Mouse (Mus musculus) midbrain, embryonic 11.5 days (tissue): Measurements from ENCODE around the gene Myom1. TPM values are rescaled to one million over a fixed set of nuclear protein-coding genes. Genes with fewer than 3 reads are reported as not detected.

Source experiments
- ATAC-seq: fragments of 200-750 bp; cut with Nextera tagmentation; 2 replicates; pipeline ENCODE4 v1.8.0; 2017; ENCODE audit warnings: moderate TSS enrichment, moderate library complexity; ENCODE audit not compliant: low FRiP score
- DNase-seq: peaks from one replicate; pipeline ENCODE4 v3.0.0; 2015; ENCODE audit warnings: low spot score; ENCODE audit errors: missing footprints
- H3K27ac ChIP-seq: fragments of 300-500 bp; sonication (generic); 2 replicates; pipeline ENCODE4 v1.5.1; 2014; ENCODE audit warnings: low read depth, low read length
- H3K27me3 ChIP-seq: fragments of 300-500 bp; sonication (generic); 2 replicates; pipeline ENCODE4 v1.6.1; 2014; ENCODE audit warnings: mild to moderate bottlenecking, low read length, moderate library complexity, mixed read lengths; ENCODE audit not compliant: control insufficient read depth, insufficient read depth
- H3K36me3 ChIP-seq: fragments of 300-500 bp; sonication (generic); 2 replicates; pipeline ENCODE4 v1.6.1; 2014; ENCODE audit warnings: mild to moderate bottlenecking, low read length, moderate library complexity, mixed read lengths; ENCODE audit not compliant: control insufficient read depth, insufficient read depth
- H3K4me1 ChIP-seq: fragments of 300-500 bp; sonication (generic); 2 replicates; pipeline ENCODE4 v1.6.1; 2014; ENCODE audit warnings: low read length; ENCODE audit not compliant: control insufficient read depth, insufficient read depth
- H3K4me2 ChIP-seq: fragments of 300-500 bp; sonication (generic); 2 replicates; pipeline ENCODE4 v1.6.1; 2014; ENCODE audit warnings: mild to moderate bottlenecking, moderate library complexity
- H3K4me3 ChIP-seq: fragments of 300-500 bp; sonication (generic); 2 replicates; pipeline ENCODE4 v1.5.1; 2014; ENCODE audit warnings: low read depth, low read length
- H3K9ac ChIP-seq: fragments of 300-500 bp; sonication (generic); 2 replicates; pipeline ENCODE4 v1.6.1; 2014; ENCODE audit warnings: low read length
- H3K9me3 ChIP-seq: fragments of 300-500 bp; sonication (generic); 2 replicates; pipeline ENCODE4 v1.6.1; 2016; ENCODE audit warnings: low read length; ENCODE audit not compliant: control insufficient read depth
- WGBS: fragments of 180-500 bp; shearing (Covaris S2); extraction: QIAGEN DNeasy Blood & Tissue Kit; methylation state at CpG from one replicate; pipeline ENCODE4 v1.1.7; 2014; 5-methylcytosine and 5-hydroxymethylcytosine counted together
- polyA plus RNA-seq: library from polyadenylated mRNA; unstranded; fragments of >200 nt; fragmentation: Nextera tagmentation; extraction: Ambion mirVana; gene quantifications from 2 replicates; pipeline ENCODE4 v1.2.1, GENCODE M21; 2014

The Myom1 gene
- polyA plus RNA-seq, 1 experiment from 2014 or later: 1.3 TPM

GRCm38 (mm10) chr17:71126001-71126400, 123.6 kb downstream of the Myom1 start:
- Histone ChIP-seq H3K27me3 (no peaks in the 10 kb centered on the region), H3K9ac (no peak overlapping the region), H3K4me1 (no peaks in the 10 kb centered on the region), H3K4me2 (no peak overlapping the region), H3K27ac (no peak overlapping the region), H3K36me3 (no peaks in the 10 kb centered on the region), H3K9me3 (no peaks in the 10 kb centered on the region), H3K4me3 (no peak overlapping the region)
- ATAC-seq (no peak), DNase-seq (no peak)
- WGBS: 82% methylated on average over 12 of the region's 12 CpGs

DNA sequence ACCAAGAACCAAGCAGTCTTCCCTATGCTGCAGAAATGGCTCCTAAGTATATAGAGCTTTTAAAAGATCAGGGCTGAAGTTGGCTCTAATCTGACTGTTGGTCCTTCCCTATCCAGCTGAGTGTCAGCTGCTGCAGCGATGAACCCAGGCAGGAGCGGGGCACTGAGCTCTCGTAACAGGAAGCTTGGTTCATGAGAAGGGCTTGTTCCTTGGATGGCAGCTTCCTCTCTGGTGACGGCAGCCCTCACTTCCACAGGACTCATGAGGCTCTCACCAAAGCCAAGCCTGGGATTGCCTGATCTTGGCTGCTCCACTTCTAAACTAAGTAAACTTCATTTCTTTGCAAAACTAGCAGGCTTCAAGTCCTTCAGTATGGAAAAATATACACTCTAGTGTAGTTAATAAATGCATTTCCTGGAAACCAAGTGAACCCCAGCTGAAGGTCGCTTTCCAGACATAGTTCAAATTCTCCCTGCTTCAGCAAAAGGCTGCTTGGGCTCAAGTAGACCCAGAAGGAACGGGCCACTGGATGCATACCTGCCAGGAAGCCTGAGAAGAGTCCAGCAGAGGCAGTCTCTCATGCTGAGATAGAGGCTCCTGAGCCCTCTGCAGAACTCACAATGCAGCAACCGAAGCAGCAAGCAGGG, 125.2 kb downstream of the Myom1 start:
- H3K9me3 ChIP-seq: no peaks in the 10 kb centered on the region
- no peaks in the 10 kb centered on the region for H3K4me1 ChIP-seq
- H3K4me3 ChIP-seq: no peak overlapping the region
- ATAC-seq: no peak
- H3K36me3 ChIP-seq: no peaks in the 10 kb centered on the region
- no peak for DNase-seq
- WGBS: 78% methylated on average over 7 of the region's 7 CpGs
- no peak overlapping the region for H3K9ac ChIP-seq
- H3K27me3 ChIP-seq: no peaks in the 10 kb centered on the region
- H3K27ac ChIP-seq: no peak overlapping the region
- no peak overlapping the region for H3K4me2 ChIP-seq

DNA sequence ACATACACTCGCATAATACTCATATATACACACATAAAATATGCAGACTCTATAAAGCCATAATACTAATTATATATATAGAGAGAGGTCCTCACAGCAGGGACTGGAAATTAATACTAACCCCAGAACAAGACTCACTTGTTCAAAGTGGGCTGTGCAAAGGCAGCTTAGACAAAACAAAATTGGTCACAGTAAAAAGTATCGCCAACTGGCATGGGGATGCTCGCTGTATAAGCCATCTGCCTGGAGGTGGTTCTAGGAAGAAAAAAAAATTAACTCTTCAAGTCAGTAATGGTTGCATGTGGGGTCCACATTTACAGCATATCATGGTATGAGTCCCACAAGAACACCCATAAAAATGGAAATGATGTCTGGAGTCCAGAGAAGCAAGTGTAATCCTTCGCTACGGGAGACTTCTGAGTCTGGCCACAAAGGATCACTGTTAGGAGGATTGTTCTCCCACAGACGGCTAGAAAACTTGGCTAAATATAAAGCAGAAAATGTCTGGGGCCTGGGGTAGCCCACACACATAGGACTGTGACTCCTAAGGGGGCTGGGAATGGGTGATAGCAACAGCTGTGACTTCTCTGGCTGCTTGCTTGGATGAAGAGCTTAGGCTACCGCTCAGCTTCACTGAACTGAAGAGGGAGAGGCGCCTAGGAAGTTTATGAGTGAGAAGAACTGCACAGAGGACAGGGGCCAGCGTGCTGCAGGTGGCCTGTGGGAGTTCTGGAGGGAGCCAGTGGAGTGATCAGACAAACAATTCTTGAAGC, 127.2 kb downstream of the Myom1 start:
- H3K4me2 ChIP-seq: no peak overlapping the region
- ATAC-seq (no peak), DNase-seq (no peak)
- no peak overlapping the region for H3K4me3 ChIP-seq
- no peaks in the 10 kb centered on the region for H3K27me3 ChIP-seq
- no peak overlapping the region for H3K27ac ChIP-seq
- no peaks in the 10 kb centered on the region for H3K4me1 ChIP-seq
- no peaks in the 10 kb centered on the region for H3K9me3 ChIP-seq
- H3K36me3 ChIP-seq: no peaks in the 10 kb centered on the region
- WGBS: 77% methylated on average over 9 of the region's 9 CpGs
- no peak overlapping the region for H3K9ac ChIP-seq

DNA sequence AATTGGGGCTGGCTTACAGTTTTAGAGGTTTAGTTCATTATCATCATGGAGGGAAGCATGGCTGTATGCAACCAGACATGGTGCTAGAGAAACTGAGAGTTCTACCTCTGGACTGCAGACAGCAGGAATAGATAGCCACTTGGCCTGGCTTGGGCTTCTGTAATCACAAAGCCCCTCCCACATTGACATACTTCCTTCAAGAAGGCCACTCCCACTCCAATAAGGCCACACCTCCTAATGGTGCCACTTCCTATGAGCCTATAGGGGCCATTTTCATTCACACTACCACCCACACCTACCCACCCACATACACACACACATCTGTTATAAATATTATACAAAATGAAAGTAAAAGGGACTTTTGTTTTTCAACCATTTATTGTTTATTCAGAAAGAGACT, 129.8 kb downstream of the Myom1 start:
- Histone ChIP-seq H3K4me3 (no peak overlapping the region), H3K27me3 (no peaks in the 10 kb centered on the region), H3K4me2 (no peak overlapping the region), H3K4me1 (no peaks in the 10 kb centered on the region), H3K9me3 (no peaks in the 10 kb centered on the region), H3K36me3 (no peaks in the 10 kb centered on the region), H3K27ac (no peak overlapping the region), H3K9ac (no peak overlapping the region)
- ATAC-seq: no peak
- no peak for DNase-seq

- Histone ChIP-seq H3K9ac (no peak overlapping the region), H3K4me2 (no peak overlapping the region), H3K4me1 (no peaks in the 10 kb centered on the region), H3K27me3 (no peaks in the 10 kb centered on the region), H3K9me3 (no peaks in the 10 kb centered on the region), H3K36me3 (no peaks in the 10 kb centered on the region), H3K27ac (no peak overlapping the region), H3K4me3 (no peak overlapping the region)
- ATAC-seq: no peak
- 92% methylated on average over 11 of the region's 11 CpGs for WGBS
- no peak for DNase-seq
These were observed 130.5 kb downstream of the Myom1 start for GRCm38 (mm10) chr17:71132856-71133439.

GRCm38 (mm10) chr17:71134441-71134955, 132.1 kb downstream of the Myom1 start:
- ATAC-seq (no peak), DNase-seq (no peak)
- Histone ChIP-seq H3K9me3 (no peaks in the 10 kb centered on the region), H3K27ac (no peak overlapping the region), H3K4me2 (no peak overlapping the region), H3K4me1 (no peaks in the 10 kb centered on the region), H3K36me3 (no peaks in the 10 kb centered on the region), H3K27me3 (no peaks in the 10 kb centered on the region), H3K4me3 (no peak overlapping the region), H3K9ac (no peak overlapping the region)
- WGBS: 91% methylated on average over 3 of the region's 3 CpGs

DNA sequence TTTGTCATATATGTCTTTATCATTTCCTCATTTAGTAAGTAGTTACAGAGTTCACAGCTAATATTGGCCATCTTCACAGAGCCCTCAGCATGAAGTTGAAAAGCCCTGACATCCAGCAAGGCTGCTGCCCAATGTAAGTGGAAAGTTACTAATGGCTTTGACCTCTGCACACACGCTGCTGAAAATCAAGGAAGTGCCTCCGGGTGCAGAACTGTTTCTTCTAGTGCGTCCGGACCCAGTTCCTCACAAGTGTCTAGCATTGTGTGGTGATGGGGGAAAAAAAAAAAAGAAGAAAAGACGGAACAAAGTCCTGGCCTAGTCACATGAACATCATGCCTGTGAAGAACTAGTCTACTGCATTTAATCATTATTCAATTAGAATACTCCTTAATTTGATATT, 132.7 kb downstream of the Myom1 start:
- ATAC-seq (no peak), DNase-seq (no peak)
- WGBS: 77% methylated on average over 5 of the region's 5 CpGs
- Histone ChIP-seq H3K9me3 (no peaks in the 10 kb centered on the region), H3K36me3 (no peaks in the 10 kb centered on the region), H3K4me1 (no peaks in the 10 kb centered on the region), H3K27ac (no peak overlapping the region), H3K9ac (no peak overlapping the region), H3K4me3 (no peak overlapping the region), H3K4me2 (no peak overlapping the region), H3K27me3 (no peaks in the 10 kb centered on the region)

DNA sequence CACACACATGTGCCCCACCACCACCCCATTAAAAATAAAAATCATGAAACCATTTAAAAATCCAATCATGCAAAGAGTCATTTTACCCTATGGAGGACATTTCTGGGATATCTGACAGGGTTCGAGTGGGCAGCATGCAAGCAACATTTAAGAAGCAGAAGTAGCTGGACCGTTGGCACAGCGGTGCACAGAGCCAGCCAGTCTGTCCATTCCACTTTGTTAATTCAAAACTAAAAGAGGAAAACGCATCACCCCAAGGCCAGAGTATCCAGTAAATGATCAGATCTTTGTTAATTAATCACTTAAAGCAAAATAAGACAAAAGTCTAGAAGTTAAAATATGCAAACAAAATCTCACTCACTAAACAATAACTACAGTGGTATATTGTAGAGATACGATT, 133.4 kb downstream of the Myom1 start:
- Histone ChIP-seq H3K27ac (no peak overlapping the region), H3K4me1 (no peaks in the 10 kb centered on the region), H3K4me3 (no peak overlapping the region), H3K4me2 (no peak overlapping the region), H3K27me3 (no peaks in the 10 kb centered on the region), H3K9ac (no peak overlapping the region), H3K36me3 (no peaks in the 10 kb centered on the region), H3K9me3 (no peaks in the 10 kb centered on the region)
- DNase-seq: no peak
- WGBS: 86% methylated on average over 5 of the region's 5 CpGs
- no peak for ATAC-seq
